Mouse (Mus musculus): ENCODE measurements around the gene Armc12. TPM values are rescaled to one million over a fixed set of nuclear protein-coding genes. Genes with fewer than 3 reads are reported as not detected.
"Not testable (repeated sequence)": the region's sequence is repeated elsewhere in the genome, so short reads cannot be mapped to it uniquely, and the experiment has no call there.

Gene Armc12
- total RNA-seq, 2 experiments from 2014 or later = not detected

GRCm38 (mm10) chr17:28529116-28529515, 1.5 kb upstream of the Armc12 start:
- DNase-seq (ENCODE audit: low spot score in 2 of 2) = no peak

- no peak for DNase-seq (ENCODE audit: low spot score in 2 of 2)
Measured at GRCm38 (mm10) chr17:28531946-28532345, 1.3 kb downstream of the Armc12 start.

GRCm38 (mm10) chr17:28532557-28532956, 2.0 kb downstream of the Armc12 start:
- no peak for DNase-seq (ENCODE audit: low spot score in 2 of 2)

GRCm38 (mm10) chr17:28533327-28533726, 2.7 kb downstream of the Armc12 start:
- DNase-seq (ENCODE audit: low spot score in 2 of 2) = no peak

- DNase-seq (ENCODE audit: low spot score in 2 of 2) = no peak
Measured at GRCm38 (mm10) chr17:28537881-28538280, 7.3 kb downstream of the Armc12 start.

GRCm38 (mm10) chr17:28546925-28547324, 16.3 kb downstream of the Armc12 start:
- DNase-seq (ENCODE audit: low spot score in 2 of 2) = peak in 1 of 2 experiments; percentile 30

- no peak for DNase-seq (ENCODE audit: low spot score in 2 of 2)
Measured at GRCm38 (mm10) chr17:28548550-28548949, 17.9 kb downstream of the Armc12 start.

GRCm38 (mm10) chr17:28549111-28549510, 18.5 kb downstream of the Armc12 start, which contains the start of gene Clpsl2:
Clpsl2 (plus strand) TSS chr17:28549411.
- DNase-seq (ENCODE audit: low spot score in 2 of 2) = no peak

- DNase-seq (ENCODE audit: low spot score in 2 of 2) = peak; percentile 66
Measured at GRCm38 (mm10) chr17:28553040-28553793, 22.6 kb downstream of the Armc12 start.

- not testable (repeated sequence) for DNase-seq (ENCODE audit: low spot score in 2 of 2)
Measured at GRCm38 (mm10) chr17:28554021-28554420, 23.4 kb downstream of the Armc12 start.

- no peak for DNase-seq (ENCODE audit: low spot score in 2 of 2)
Measured at GRCm38 (mm10) chr17:28556635-28557396, 26.2 kb downstream of the Armc12 start.

- no peak for DNase-seq (ENCODE audit: low spot score in 2 of 2)
Measured at GRCm38 (mm10) chr17:28557772-28558171, 27.2 kb downstream of the Armc12 start.

- no peak for DNase-seq (ENCODE audit: low spot score in 2 of 2)
Measured at GRCm38 (mm10) chr17:28560598-28560997, 30.0 kb downstream of the Armc12 start, which contains the start of gene Clps. Clps (minus strand) TSS chr17:28560766.

- no peak for DNase-seq (ENCODE audit: low spot score in 2 of 2)
Measured at GRCm38 (mm10) chr17:28561613-28562012, 31.0 kb downstream of the Armc12 start.

- DNase-seq (ENCODE audit: low spot score in 2 of 2) = no peak
Measured at GRCm38 (mm10) chr17:28565181-28565580, 34.6 kb downstream of the Armc12 start.

- DNase-seq (ENCODE audit: low spot score in 2 of 2) = no peak
Measured at GRCm38 (mm10) chr17:28567541-28567940, 36.9 kb downstream of the Armc12 start.

- DNase-seq (ENCODE audit: low spot score in 2 of 2) = no peak
Measured at GRCm38 (mm10) chr17:28571868-28572267, 41.3 kb downstream of the Armc12 start.

GRCm38 (mm10) chr17:28572521-28572920, 41.9 kb downstream of the Armc12 start:
- no peak for DNase-seq (ENCODE audit: low spot score in 2 of 2)

GRCm38 (mm10) chr17:28572941-28573340, 42.3 kb downstream of the Armc12 start:
- DNase-seq (ENCODE audit: low spot score in 2 of 2) = peak in 1 of 2 experiments; percentile 44

GRCm38 (mm10) chr17:28575244-28576125, 44.9 kb downstream of the Armc12 start, which contains the start of gene Lhfpl5:
Lhfpl5 (plus strand) TSS chr17:28575641.
- peak; percentile 22 to 40 for DNase-seq (ENCODE audit: low spot score in 2 of 2)

- no peak for DNase-seq (ENCODE audit: low spot score in 2 of 2)
Measured at GRCm38 (mm10) chr17:28580396-28580795, 49.8 kb downstream of the Armc12 start.
